Mouse (Mus musculus): ENCODE results near the gene Mrrf. TPM values are rescaled to one million over a fixed set of nuclear protein-coding genes. Genes with fewer than 3 reads are reported as not detected.

Mrrf gene
- polyA plus RNA-seq, 1 experiment from 2014 or later = 25.6 TPM

- DNase-seq (ENCODE audit: low spot score) = no peak
- no peak overlapping the region for H3K4me3 ChIP-seq
- no peak overlapping the region for H3K27ac ChIP-seq (replicated peaks)
- H3K27me3 ChIP-seq (ENCODE audit: low read depth, poor library complexity, severe bottlenecking) = peaks cover 65% of the 10 kb centered on the region
- 53% methylated on average over 3 of the region's 3 CpGs for WGBS
- H3K4me1 ChIP-seq = peaks cover 26% of the 10 kb centered on the region
- no peaks in the 10 kb centered on the region for H3K36me3 ChIP-seq
- no peaks in the 10 kb centered on the region for H3K9me3 ChIP-seq (replicated peaks)
Measured at GRCm38 (mm10) chr2:36197021-36197420, 60.8 kb downstream of the Mrrf start.

- Histone ChIP-seq H3K4me3 (peak overlapping the region; percentile 42), H3K36me3 (no peaks in the 10 kb centered on the region), H3K9me3 (replicated peaks) (no peaks in the 10 kb centered on the region), H3K27ac (replicated peaks) (peak overlapping the region; percentile 64), H3K27me3 (ENCODE audit: low read depth, poor library complexity, severe bottlenecking) (peaks cover 77% of the 10 kb centered on the region), H3K4me1 (peaks cover 38% of the 10 kb centered on the region)
- peak; percentile 51 for DNase-seq (ENCODE audit: low spot score)
- WGBS = 14% methylated on average over 20 of the region's 20 CpGs
Measured at GRCm38 (mm10) chr2:36197919-36198881, 62.0 kb downstream of the Mrrf start.

- no peak for DNase-seq (ENCODE audit: low spot score)
Measured at GRCm38 (mm10) chr2:36198882-36199262, 62.7 kb downstream of the Mrrf start.

GRCm38 (mm10) chr2:36200813-36201212 is 64.6 kb downstream of the Mrrf start:
- H3K4me3 ChIP-seq = no peak overlapping the region
- no peaks in the 10 kb centered on the region for H3K36me3 ChIP-seq
- WGBS = 89% methylated on average over 2 of the region's 2 CpGs
- H3K9me3 ChIP-seq (replicated peaks) = no peaks in the 10 kb centered on the region
- peaks cover 98% of the 10 kb centered on the region for H3K27me3 ChIP-seq (ENCODE audit: low read depth, poor library complexity, severe bottlenecking)
- DNase-seq (ENCODE audit: low spot score) = no peak
- peaks cover 48% of the 10 kb centered on the region for H3K4me1 ChIP-seq
- H3K27ac ChIP-seq (replicated peaks) = no peak overlapping the region

More at GRCm38 (mm10) chr2:36198882-36199262, 62.7 kb downstream of the Mrrf start:
- Histone ChIP-seq H3K36me3 (no peaks in the 10 kb centered on the region), H3K9me3 (replicated peaks) (no peaks in the 10 kb centered on the region), H3K27ac (replicated peaks) (peak overlapping the region; percentile 64; the same call in 1 of the 2 replicates), H3K4me3 (peak overlapping the region; percentile 42), H3K4me1 (peaks cover 44% of the 10 kb centered on the region), H3K27me3 (ENCODE audit: low read depth, poor library complexity, severe bottlenecking) (peaks cover 83% of the 10 kb centered on the region)
- WGBS = 6% methylated on average over 3 of the region's 3 CpGs

GRCm38 (mm10) chr2:36201756-36202610 is 65.8 kb downstream of the Mrrf start:
- Histone ChIP-seq H3K36me3 (no peaks in the 10 kb centered on the region), H3K9me3 (replicated peaks) (no peaks in the 10 kb centered on the region), H3K4me1 (peaks cover 44% of the 10 kb centered on the region), H3K27me3 (ENCODE audit: low read depth, poor library complexity, severe bottlenecking) (peaks cover 90% of the 10 kb centered on the region), H3K4me3 (peak overlapping the region; percentile 58; the same call in 1 of the 2 replicates), H3K27ac (replicated peaks) (no peak overlapping the region)
- no peak for DNase-seq (ENCODE audit: low spot score)
- WGBS = 23% methylated on average over 18 of the region's 18 CpGs

GRCm38 (mm10) chr2:36202611-36202880 is 66.4 kb downstream of the Mrrf start:
- no peak overlapping the region for H3K27ac ChIP-seq (replicated peaks)
- H3K9me3 ChIP-seq (replicated peaks) = no peaks in the 10 kb centered on the region
- peaks cover 87% of the 10 kb centered on the region for H3K27me3 ChIP-seq (ENCODE audit: low read depth, poor library complexity, severe bottlenecking)
- no peaks in the 10 kb centered on the region for H3K36me3 ChIP-seq
- WGBS = 17% methylated on average over 5 of the region's 5 CpGs
- H3K4me3 ChIP-seq = peak overlapping the region; percentile 58
- H3K4me1 ChIP-seq = peaks cover 40% of the 10 kb centered on the region
- no peak for DNase-seq (ENCODE audit: low spot score)

GRCm38 (mm10) chr2:36203011-36203825 is 67.0 kb downstream of the Mrrf start:
- H3K4me1 ChIP-seq = peaks cover 34% of the 10 kb centered on the region
- peak; percentile 42 for DNase-seq (ENCODE audit: low spot score)
- 1% methylated on average over 39 of the region's 39 CpGs for WGBS
- H3K36me3 ChIP-seq = no peaks in the 10 kb centered on the region
- no peaks in the 10 kb centered on the region for H3K9me3 ChIP-seq (replicated peaks)
- H3K27me3 ChIP-seq (ENCODE audit: low read depth, poor library complexity, severe bottlenecking) = peaks cover 81% of the 10 kb centered on the region
- peak overlapping the region; percentile 58 for H3K4me3 ChIP-seq
- H3K27ac ChIP-seq (replicated peaks) = no peak overlapping the region; the same call in 1 of the 2 replicates

- no peak overlapping the region for H3K4me3 ChIP-seq
- no peak overlapping the region for H3K27ac ChIP-seq (replicated peaks)
- WGBS = 49% methylated on average over 4 of the region's 4 CpGs
- no peaks in the 10 kb centered on the region for H3K9me3 ChIP-seq (replicated peaks)
- peaks cover 25% of the 10 kb centered on the region for H3K4me1 ChIP-seq
- H3K27me3 ChIP-seq (ENCODE audit: low read depth, poor library complexity, severe bottlenecking) = peaks cover 81% of the 10 kb centered on the region
- DNase-seq (ENCODE audit: low spot score) = no peak
- H3K36me3 ChIP-seq = no peaks in the 10 kb centered on the region
Measured at GRCm38 (mm10) chr2:36204595-36204994, 68.4 kb downstream of the Mrrf start.

- Histone ChIP-seq H3K27ac (replicated peaks) (no peak overlapping the region), H3K4me1 (peaks cover 35% of the 10 kb centered on the region), H3K4me3 (no peak overlapping the region), H3K36me3 (no peaks in the 10 kb centered on the region), H3K27me3 (ENCODE audit: low read depth, poor library complexity, severe bottlenecking) (peaks cover 81% of the 10 kb centered on the region), H3K9me3 (replicated peaks) (no peaks in the 10 kb centered on the region)
- 62% methylated on average over 11 of the region's 11 CpGs for WGBS
- DNase-seq (ENCODE audit: low spot score) = no peak
Measured at GRCm38 (mm10) chr2:36207071-36207470, 70.9 kb downstream of the Mrrf start.

- peak overlapping the region; percentile 44 for H3K4me3 ChIP-seq
- peak; percentile 36 for DNase-seq (ENCODE audit: low spot score)
- H3K4me1 ChIP-seq = peaks cover 15% of the 10 kb centered on the region
- no peaks in the 10 kb centered on the region for H3K9me3 ChIP-seq (replicated peaks)
- peaks cover 59% of the 10 kb centered on the region for H3K27me3 ChIP-seq (ENCODE audit: low read depth, poor library complexity, severe bottlenecking)
- WGBS = 3% methylated on average over 34 of the region's 34 CpGs
- peak overlapping the region; percentile 49; the same call in 1 of the 2 replicates for H3K27ac ChIP-seq (replicated peaks)
- no peaks in the 10 kb centered on the region for H3K36me3 ChIP-seq
Measured at GRCm38 (mm10) chr2:36210796-36211195, 74.6 kb downstream of the Mrrf start.

GRCm38 (mm10) chr2:36211785-36212184 is 75.6 kb downstream of the Mrrf start:
- Histone ChIP-seq H3K27ac (replicated peaks) (no peak overlapping the region), H3K4me1 (peaks cover 15% of the 10 kb centered on the region), H3K4me3 (no peak overlapping the region), H3K36me3 (no peaks in the 10 kb centered on the region), H3K9me3 (replicated peaks) (no peaks in the 10 kb centered on the region), H3K27me3 (ENCODE audit: low read depth, poor library complexity, severe bottlenecking) (peaks cover 58% of the 10 kb centered on the region)
- DNase-seq (ENCODE audit: low spot score) = peak; percentile 38
- 10% methylated on average over 7 of the region's 7 CpGs for WGBS

GRCm38 (mm10) chr2:36213108-36213507 is 76.9 kb downstream of the Mrrf start:
- H3K27ac ChIP-seq (replicated peaks) = no peak overlapping the region
- H3K4me1 ChIP-seq = peaks cover 18% of the 10 kb centered on the region
- no peaks in the 10 kb centered on the region for H3K36me3 ChIP-seq
- H3K4me3 ChIP-seq = no peak overlapping the region
- H3K9me3 ChIP-seq (replicated peaks) = no peaks in the 10 kb centered on the region
- 61% methylated on average over 7 of the region's 7 CpGs for WGBS
- peaks cover 55% of the 10 kb centered on the region for H3K27me3 ChIP-seq (ENCODE audit: low read depth, poor library complexity, severe bottlenecking)
- DNase-seq (ENCODE audit: low spot score) = no peak

All from midbrain, embryonic 10.5 days (tissue).